Mouse (Mus musculus): Measurements from ENCODE around the gene Rps6ka5.

Rps6ka5 gene

DNA sequence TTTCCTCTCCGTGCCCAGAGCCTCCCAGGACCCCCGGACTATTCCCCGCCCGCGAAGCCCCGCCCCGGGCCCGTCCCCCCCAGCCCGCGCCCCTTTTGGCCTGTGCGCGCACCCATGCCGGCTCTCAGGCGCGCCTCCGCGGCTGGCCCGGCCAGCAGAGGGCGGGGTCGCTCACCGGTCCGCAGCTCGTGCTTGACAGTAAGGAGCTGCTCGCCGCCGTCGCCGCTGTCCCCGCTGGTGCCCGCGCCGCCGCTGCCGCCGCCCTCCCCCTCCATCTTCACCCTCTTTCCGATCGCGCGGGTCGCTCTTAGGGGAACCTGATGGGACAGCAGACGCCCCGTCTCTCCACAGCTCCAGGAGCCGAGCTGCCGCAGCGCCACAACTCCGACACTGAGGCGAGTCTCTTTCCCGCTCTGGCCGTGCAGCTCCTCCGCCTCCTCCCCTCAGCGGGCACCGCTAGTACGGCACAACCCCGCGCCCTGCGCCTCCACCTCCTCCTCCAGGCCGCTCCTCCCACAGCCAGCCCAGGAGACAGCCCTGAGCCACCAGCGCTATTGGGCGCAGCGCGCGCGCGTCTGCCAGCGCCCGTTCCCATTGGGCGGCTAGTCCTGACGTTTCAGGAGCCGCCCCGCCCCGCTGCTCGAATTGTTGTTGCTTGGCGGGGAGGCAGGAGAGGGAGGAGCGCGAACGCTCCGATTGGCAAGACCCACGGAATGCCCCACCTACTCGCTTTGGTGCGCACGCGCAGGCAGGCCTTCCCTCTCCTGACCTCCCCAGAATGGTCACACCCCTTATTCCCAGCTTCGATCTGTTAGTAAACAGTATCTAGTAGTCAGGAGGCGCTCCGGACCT, 2.0 kb downstream of the Rps6ka5 start:
- peak; percentile 100 for DNase-seq (ENCODE audit: low read depth, low spot score)

- DNase-seq (ENCODE audit: low read depth, low spot score), result no peak
Measured at GRCm38 (mm10) chr12:100724182-100724581, 2.6 kb downstream of the Rps6ka5 start.

GRCm38 (mm10) chr12:100720801-100721200, 6.0 kb downstream of the Rps6ka5 start:
- peak; percentile 29 for DNase-seq (ENCODE audit: low read depth, low spot score)

- DNase-seq (ENCODE audit: low read depth, low spot score), result no peak
Measured at GRCm38 (mm10) chr12:100717446-100717845, 9.3 kb downstream of the Rps6ka5 start.

DNA sequence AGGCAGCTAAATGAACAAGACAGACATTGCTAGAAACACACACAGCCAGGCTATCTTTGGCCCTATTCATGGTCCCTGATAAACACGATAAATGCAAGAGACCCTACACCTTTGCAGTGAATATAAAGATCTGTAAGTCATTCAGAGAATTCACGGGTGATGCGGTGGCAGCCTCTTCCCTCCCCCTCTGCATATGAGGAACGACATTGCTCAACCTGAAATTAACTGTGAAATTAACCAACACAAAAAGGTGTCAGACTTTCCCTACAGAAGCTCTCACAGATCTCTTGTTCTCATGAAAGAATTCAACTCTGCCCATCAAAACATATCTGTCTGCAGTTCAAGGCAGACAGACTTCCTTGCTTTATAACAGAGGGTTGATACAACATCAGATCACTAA, 9.8 kb downstream of the Rps6ka5 start:
- no peak for DNase-seq (ENCODE audit: low read depth, low spot score)

- no peak for DNase-seq (ENCODE audit: low read depth, low spot score)
Measured at GRCm38 (mm10) chr12:100711819-100712218, 15.0 kb downstream of the Rps6ka5 start.

- no peak for DNase-seq (ENCODE audit: low read depth, low spot score)
Measured at GRCm38 (mm10) chr12:100711116-100711691, 15.6 kb downstream of the Rps6ka5 start.

DNA sequence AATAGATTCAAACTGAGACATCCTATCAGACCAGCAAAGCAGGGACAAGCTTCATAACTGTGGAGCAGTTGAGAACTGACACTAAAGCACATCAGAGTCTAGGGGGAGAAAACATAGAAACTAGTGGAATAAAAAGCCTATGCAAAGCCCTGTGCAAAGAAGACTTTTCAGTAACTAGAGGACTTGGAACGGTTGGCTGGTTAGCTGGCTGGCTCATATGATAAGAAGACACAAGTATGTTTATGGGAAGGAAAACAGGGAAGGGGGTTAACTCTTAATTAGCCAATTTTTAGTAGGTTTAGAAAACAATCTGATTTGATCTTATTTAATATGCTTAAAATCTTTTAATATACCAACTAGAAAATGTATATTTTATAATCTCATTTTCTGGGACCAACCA, 16.4 kb downstream of the Rps6ka5 start:
- no peak for DNase-seq (ENCODE audit: low read depth, low spot score)

DNA sequence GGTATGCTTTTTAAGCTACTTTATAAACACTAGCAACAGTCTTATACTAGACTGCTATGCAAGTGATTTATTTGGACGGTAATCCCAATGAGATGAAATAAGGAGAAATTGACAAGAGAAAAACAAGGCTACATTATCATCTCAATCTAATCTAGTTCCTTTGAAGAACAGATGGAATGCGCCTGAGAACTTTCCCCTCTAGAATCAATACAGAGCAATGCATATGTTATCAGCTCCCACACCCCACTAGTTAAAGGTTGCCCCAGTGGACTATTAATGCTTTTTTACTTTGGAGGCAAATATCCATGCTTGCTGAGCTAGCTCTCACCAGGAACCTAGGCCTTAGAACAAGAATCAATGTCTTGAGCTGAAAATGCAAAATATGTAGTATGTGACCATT, 19.5 kb downstream of the Rps6ka5 start:
- DNase-seq (ENCODE audit: low read depth, low spot score), result no peak

GRCm38 (mm10) chr12:100705057-100705722, 21.6 kb downstream of the Rps6ka5 start:
- DNase-seq (ENCODE audit: low read depth, low spot score), result no peak

- no peak for DNase-seq (ENCODE audit: low read depth, low spot score)
Measured at GRCm38 (mm10) chr12:100698019-100698418, 28.8 kb downstream of the Rps6ka5 start.

DNA sequence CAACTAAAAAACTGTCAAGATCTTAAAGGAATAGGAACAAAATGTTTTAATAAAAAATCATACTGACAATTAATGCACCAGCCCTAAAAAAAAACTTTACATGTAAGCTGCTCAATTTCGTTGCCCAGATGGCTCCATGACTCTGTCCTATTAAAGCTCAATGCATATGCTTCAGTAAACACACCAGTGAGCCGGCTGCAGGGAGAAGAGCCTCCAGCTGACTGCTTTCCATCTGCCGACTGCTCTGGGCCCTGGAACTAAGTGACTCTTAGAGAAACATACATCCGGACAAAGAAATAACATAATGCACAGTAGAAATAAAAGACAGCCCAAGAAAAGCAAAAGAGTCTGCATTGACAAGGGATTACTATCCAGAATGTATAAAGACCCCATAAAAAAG, 30.2 kb downstream of the Rps6ka5 start:
- DNase-seq (ENCODE audit: low read depth, low spot score), result no peak

- no peak for DNase-seq (ENCODE audit: low read depth, low spot score)
Measured at GRCm38 (mm10) chr12:100695252-100695651, 31.5 kb downstream of the Rps6ka5 start.

GRCm38 (mm10) chr12:100692208-100692607, 34.6 kb downstream of the Rps6ka5 start:
- peak; percentile 52 for DNase-seq (ENCODE audit: low read depth, low spot score)

DNA sequence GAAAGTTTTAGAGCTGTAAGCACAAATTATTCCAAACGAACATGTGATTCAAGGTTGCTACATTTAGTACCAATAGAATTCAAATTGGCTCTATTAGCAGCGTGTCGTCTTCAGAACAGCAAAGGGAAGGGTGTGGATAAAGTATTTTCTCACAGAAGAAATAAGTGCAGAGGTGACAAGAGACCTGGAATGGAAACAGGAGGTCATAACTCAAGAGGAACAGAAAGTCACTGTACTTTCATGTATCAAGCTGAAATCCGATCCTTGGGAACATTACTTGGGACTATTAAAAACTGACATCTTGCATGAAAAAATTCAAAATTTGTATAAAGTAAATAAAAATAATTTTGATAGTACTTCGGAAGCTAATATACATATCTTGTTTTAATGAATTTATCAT, 36.3 kb downstream of the Rps6ka5 start:
- no peak for DNase-seq (ENCODE audit: low read depth, low spot score)

DNA sequence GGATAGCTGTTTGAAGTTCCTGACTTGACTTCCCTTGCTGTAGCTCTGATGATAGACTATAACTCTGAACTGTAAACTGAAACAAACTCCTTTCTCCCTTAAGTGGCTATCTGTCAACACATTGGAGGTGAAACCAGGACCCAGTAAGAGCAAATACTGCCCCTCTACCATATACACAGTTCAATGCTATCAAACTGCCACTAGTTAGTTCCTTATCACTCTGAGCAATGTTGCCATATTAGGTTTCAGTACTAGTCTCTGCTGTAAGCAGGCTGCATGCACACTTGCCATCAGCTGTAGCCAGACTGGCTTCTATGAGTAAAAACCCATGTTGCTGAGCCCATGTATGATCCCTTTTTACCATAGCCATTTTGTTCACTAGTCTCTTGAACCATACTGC, 38.6 kb downstream of the Rps6ka5 start:
- DNase-seq (ENCODE audit: low read depth, low spot score), result no peak

GRCm38 (mm10) chr12:100687001-100687400, 39.8 kb downstream of the Rps6ka5 start:
- no peak for DNase-seq (ENCODE audit: low read depth, low spot score)

GRCm38 (mm10) chr12:100681752-100682151, 45.0 kb downstream of the Rps6ka5 start:
- DNase-seq (ENCODE audit: low read depth, low spot score), result no peak

GRCm38 (mm10) chr12:100681241-100681640, 45.5 kb downstream of the Rps6ka5 start:
- DNase-seq (ENCODE audit: low read depth, low spot score), result no peak

DNA sequence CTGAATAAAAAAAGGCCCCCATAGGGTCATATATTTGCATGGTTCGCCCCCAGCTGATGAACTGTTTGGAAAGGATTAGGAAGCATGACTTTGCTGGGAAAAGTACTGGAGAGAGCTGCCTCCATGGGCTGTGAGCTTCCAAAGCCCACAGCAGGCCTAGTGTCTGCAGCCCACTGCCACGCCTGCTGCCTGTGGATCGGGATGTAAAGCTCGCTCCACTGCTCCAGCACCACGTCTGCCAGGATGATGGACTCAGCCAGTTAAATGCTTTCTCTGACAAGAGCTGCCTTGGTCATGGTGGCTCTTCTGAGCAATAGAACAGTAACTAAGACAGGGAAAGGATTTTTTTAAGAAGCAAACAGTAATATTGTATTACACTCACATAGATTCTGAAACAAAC, 46.1 kb downstream of the Rps6ka5 start:
- DNase-seq (ENCODE audit: low read depth, low spot score), result no peak

GRCm38 (mm10) chr12:100670647-100671199, 56.1 kb downstream of the Rps6ka5 start:
- DNase-seq (ENCODE audit: low read depth, low spot score), result no peak

GRCm38 (mm10) chr12:100665294-100665693, 61.5 kb downstream of the Rps6ka5 start:
- DNase-seq (ENCODE audit: low read depth, low spot score), result no peak
